Mouse (Mus musculus) G1E (cell line): Measurements from ENCODE around the gene Gatad2b. TPM values are rescaled to one million over a fixed set of nuclear protein-coding genes. Genes with fewer than 3 reads are reported as not detected.

Experiments
- ATAC-seq: 2 replicates; pipeline ENCODE4 v1.8.0; 2016; ENCODE audit warnings: mild to moderate bottlenecking; ENCODE audit not compliant: insufficient number of reproducible peaks, poor library complexity, low FRiP score, severe bottlenecking; ENCODE audit errors: extremely low read depth
- DNase-seq: peaks from one replicate; pipeline ENCODE4 v3.0.0; 2012; ENCODE audit warnings: low spot score
- H3K27me3 ChIP-seq: 2 replicates; pipeline ENCODE4 v1.6.1; 2012; ENCODE audit warnings: mild to moderate bottlenecking, low read length, inconsistent platforms; ENCODE audit not compliant: insufficient read depth
- H3K36me3 ChIP-seq: replicated peaks from 2 replicates; pipeline ENCODE3; 2012; ENCODE audit warnings: mild to moderate bottlenecking, inconsistent platforms
- H3K4me1 ChIP-seq: 2 replicates; pipeline ENCODE4 v1.6.1; 2012; ENCODE audit warnings: low read depth, low read length, inconsistent platforms, mixed read lengths; ENCODE audit not compliant: insufficient read depth
- H3K4me3 ChIP-seq: 2 replicates; pipeline ENCODE4 v1.5.1; 2012; ENCODE audit warnings: low read depth, mild to moderate bottlenecking, inconsistent platforms, low read length, moderate library complexity, mixed read lengths
- H3K9me3 ChIP-seq: replicated peaks from 2 replicates; pipeline ENCODE4 v1.6.1; 2012; ENCODE audit warnings: inconsistent platforms
- CTCF ChIP-seq: IDR thresholded peaks from 2 replicates; pipeline ENCODE4 v1.5.1; 2012; ENCODE audit warnings: low read depth, low read length, inconsistent platforms, mixed read lengths
- GATA1 ChIP-seq: IDR thresholded peaks from 2 replicates; pipeline ENCODE4 v1.6.1; 2012; ENCODE audit warnings: borderline replicate concordance, low read length, inconsistent platforms, mixed read lengths
- GATA2 ChIP-seq: IDR thresholded peaks from 2 replicates; pipeline ENCODE4 v1.6.1; 2012; ENCODE audit warnings: low read depth, low read length, inconsistent platforms, borderline replicate concordance
- POLR2AphosphoS5 ChIP-seq: IDR thresholded peaks from 2 replicates; pipeline ENCODE4 v1.6.1; 2012; ENCODE audit warnings: low read depth, low read length, inconsistent platforms; ENCODE audit not compliant: insufficient replicate concordance
- TAL1 ChIP-seq: conservative IDR thresholded peaks from 2 replicates; pipeline ENCODE4 v1.6.1; 2012; ENCODE audit warnings: low read depth, low read length, inconsistent platforms, mixed read lengths
- polyA plus RNA-seq: library from polyadenylated mRNA; stranded (reverse); fragments of >175 nt; gene quantifications from 2 replicates; pipeline ENCODE4 v1.2.3, GENCODE M21; 2012
- total RNA-seq, 2 experiments: library from RNA; stranded (forward) in 1 of 2; stranded (reverse) in 1 of 2; fragments of 200-1000 nt in 1 of 2; fragments of >200 nt in 1 of 2; fragmentation: Nextera tagmentation in 1 of 2; gene quantifications; 2 replicates each; pipeline ENCODE4 v1.2.3; 2014 to 2017

The Gatad2b gene
- total and polyA plus RNA-seq, 3 experiments, result 6.8 to 176 (median 19.1) TPM

DNA sequence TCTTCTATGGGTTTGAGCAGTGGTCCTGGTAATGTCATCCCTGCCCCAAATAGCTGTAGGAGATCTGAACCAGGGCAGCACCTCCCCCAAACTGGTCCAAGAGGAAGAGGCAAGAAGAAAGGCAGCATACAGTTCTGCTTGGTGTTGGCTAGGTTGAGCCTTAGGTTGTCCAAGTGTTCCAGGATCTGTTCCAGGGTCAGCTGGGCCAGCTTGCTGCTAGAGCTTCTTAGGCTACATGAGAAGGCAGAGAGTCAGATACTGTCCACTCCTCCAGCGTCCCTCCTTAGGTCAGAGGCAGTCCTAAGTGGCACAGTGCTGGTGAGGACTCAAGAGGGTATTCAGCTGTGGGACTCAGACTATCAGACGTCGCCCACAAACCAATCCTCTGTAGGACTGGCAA lies 99.7 kb downstream of the Gatad2b start:
- TF ChIP-seq GATA2, result no peak
- no peak for TF ChIP-seq CTCF
- TF ChIP-seq POLR2AphosphoS5, result no peak
- no peak for TF ChIP-seq GATA1
- TF ChIP-seq TAL1, result no peak
- ATAC-seq (no peak), DNase-seq (no peak)
- Histone ChIP-seq H3K36me3 (peaks cover 99% of the 10 kb centered on the region), H3K27me3 (no peaks in the 10 kb centered on the region), H3K9me3 (no peaks in the 10 kb centered on the region; the same call in 1 of the 2 replicates), H3K4me3 (no peak overlapping the region), H3K4me1 (peaks cover 13% of the 10 kb centered on the region)

DNA sequence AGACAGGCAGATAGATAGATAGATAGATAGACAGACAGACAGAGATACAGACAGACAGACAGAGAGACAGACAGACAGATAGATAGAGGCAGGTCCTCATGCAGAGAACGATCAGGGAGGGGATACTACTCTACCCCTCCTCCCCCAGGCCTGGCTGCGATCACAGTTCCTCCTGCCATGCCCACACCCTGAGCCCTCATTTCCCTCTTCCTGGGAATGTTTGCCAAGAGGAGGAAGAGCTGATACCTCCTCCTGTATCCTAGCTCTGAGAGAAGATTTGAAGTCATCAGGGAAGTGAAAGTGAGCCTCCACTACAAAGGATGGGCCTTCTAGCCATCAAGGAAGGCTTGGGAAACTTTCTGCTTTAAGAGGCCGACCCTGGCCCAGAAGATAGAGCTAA lies 102.7 kb downstream of the Gatad2b start:
- no peaks in the 10 kb centered on the region for H3K9me3 ChIP-seq
- DNase-seq, result no peak
- H3K36me3 ChIP-seq, result peaks cover 94% of the 10 kb centered on the region
- no peak for TF ChIP-seq GATA1
- TF ChIP-seq POLR2AphosphoS5, result no peak
- H3K4me3 ChIP-seq, result no peak overlapping the region
- ATAC-seq, result no peak
- H3K4me1 ChIP-seq, result no peaks in the 10 kb centered on the region
- no peaks in the 10 kb centered on the region for H3K27me3 ChIP-seq

DNA sequence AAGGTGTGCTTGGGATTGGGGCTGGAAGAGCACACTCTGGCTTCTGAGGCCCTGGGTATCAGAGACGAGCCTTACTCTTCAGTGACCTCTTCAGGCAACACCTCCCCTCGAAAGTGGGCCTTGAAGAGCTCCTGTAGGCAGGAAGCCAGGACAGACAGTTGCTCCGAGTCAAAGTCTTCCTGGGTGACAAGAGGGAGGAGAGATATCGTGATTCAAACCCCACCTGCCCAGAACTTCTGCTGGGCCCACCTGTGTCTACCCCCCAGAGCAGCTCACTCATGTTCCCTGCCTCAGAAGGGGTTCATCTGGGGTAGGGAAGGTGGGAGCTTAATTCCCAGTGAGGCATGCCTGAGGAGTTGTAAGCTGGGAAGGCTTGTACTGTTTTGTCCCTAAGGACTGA lies 108.0 kb downstream of the Gatad2b start:
- no peak for DNase-seq
- Histone ChIP-seq H3K4me3 (no peak overlapping the region), H3K4me1 (no peaks in the 10 kb centered on the region), H3K9me3 (no peaks in the 10 kb centered on the region), H3K27me3 (no peaks in the 10 kb centered on the region), H3K36me3 (peaks cover 94% of the 10 kb centered on the region)
- no peak for TF ChIP-seq GATA2
- TF ChIP-seq TAL1, result no peak
- TF ChIP-seq POLR2AphosphoS5, result no peak
- TF ChIP-seq GATA1, result no peak
- no peak for TF ChIP-seq CTCF
- ATAC-seq, result no peak

DNA sequence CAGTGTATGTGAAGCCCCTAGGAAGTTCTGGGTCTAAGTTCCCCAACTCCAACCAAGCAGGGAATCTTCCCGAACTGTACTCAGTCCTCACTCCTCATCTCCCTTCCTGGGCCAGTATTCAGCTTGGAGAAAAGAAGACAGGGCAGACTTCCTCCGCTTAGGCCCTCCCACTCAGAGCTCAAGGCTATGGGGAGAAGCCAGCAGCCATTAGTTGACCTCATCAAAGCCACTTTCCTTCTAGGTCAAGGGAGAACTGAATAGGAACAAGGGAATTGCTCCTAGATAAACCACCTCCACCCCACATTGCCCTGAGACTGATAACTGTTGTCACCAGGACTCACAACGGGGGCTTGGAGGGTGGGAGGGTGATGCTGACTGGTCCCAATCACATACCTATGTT lies 111.1 kb downstream of the Gatad2b start:
- no peak for ATAC-seq

DNA sequence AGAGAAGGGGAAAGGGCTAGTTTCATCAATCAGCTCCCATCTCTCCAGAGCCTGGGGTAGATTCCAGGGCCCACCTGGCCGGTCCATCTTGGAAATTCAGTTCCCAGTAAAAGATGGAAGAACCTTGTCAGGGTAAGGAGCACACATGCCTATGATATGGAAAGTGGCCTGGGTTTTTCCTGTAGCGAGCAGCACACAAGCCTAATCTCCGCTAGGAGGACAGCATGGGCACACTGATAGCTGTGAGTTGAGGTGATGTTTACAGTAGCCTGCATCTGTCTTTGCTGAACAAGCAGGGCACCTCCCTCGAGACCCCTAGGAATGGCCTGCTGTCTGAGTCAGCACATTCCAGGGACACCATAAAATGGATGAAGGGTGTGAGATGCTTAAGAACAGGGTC lies 111.6 kb downstream of the Gatad2b start:
- no peak for DNase-seq
- no peak overlapping the region for H3K4me3 ChIP-seq
- H3K27me3 ChIP-seq, result no peaks in the 10 kb centered on the region
- TF ChIP-seq CTCF (no peak), POLR2AphosphoS5 (no peak), TAL1 (no peak), GATA2 (no peak), GATA1 (no peak)
- ATAC-seq, result no peak
- no peaks in the 10 kb centered on the region for H3K4me1 ChIP-seq
- peaks cover 100% of the 10 kb centered on the region for H3K36me3 ChIP-seq
- no peaks in the 10 kb centered on the region for H3K9me3 ChIP-seq

More for the DNA sequence above, 111.1 kb downstream of the Gatad2b start:
- Histone ChIP-seq H3K36me3 (peaks cover 100% of the 10 kb centered on the region), H3K9me3 (no peaks in the 10 kb centered on the region), H3K4me1 (no peaks in the 10 kb centered on the region), H3K4me3 (no peak overlapping the region), H3K27me3 (no peaks in the 10 kb centered on the region)
- no peak for DNase-seq
- TF ChIP-seq CTCF (no peak), GATA1 (no peak), TAL1 (no peak), GATA2 (no peak), POLR2AphosphoS5 (no peak)

DNA sequence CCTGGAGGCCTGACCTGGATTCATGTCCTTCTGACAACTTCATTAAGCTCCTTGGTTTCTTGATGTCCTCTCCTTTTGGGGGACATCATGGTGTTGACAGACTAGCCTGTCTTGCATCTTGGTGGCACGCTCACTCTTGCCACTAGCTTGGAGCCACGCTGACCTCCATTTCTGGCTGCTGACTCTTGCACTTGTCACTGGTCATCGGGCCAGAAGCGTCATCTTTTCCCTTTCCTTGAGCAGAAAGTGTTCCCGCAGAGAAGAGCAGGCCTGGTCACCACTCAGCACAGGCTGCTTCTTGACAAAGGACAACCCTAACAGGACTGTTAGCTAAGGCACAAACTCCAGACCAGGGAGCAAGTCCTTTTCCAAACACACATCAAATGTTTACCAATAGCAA lies 113.4 kb downstream of the Gatad2b start:
- Histone ChIP-seq H3K4me1 (no peaks in the 10 kb centered on the region), H3K4me3 (no peak overlapping the region), H3K36me3 (peaks cover 100% of the 10 kb centered on the region), H3K9me3 (no peaks in the 10 kb centered on the region), H3K27me3 (no peaks in the 10 kb centered on the region)
- TF ChIP-seq GATA1 (no peak), GATA2 (no peak), TAL1 (no peak), CTCF (no peak), POLR2AphosphoS5 (no peak)
- ATAC-seq, result no peak
- DNase-seq, result no peak

DNA sequence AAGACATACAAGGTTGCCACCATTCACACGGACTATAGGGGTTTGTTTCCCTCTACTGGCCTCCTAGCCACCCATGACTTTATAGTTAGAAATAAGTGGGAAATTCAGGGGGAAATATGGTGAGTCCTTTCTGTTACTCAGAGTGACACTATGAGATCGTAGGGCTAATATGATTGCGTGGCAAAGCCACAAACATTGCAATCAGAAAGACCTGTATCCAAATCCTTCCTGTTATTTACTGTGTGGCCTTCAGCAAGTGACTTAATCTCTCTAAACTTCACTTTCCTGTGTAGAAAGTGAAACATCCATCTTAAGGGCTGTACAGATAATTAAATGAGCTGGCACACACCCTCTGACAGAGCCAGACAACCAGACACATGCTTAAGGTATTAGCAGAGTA lies 115.7 kb downstream of the Gatad2b start:
- no peak for TF ChIP-seq CTCF
- TF ChIP-seq GATA1, result no peak
- no peak for TF ChIP-seq POLR2AphosphoS5
- TF ChIP-seq GATA2, result no peak
- no peak for TF ChIP-seq TAL1
- Histone ChIP-seq H3K9me3 (no peaks in the 10 kb centered on the region), H3K27me3 (no peaks in the 10 kb centered on the region), H3K36me3 (peaks cover 100% of the 10 kb centered on the region), H3K4me3 (no peak overlapping the region), H3K4me1 (peaks cover 6% of the 10 kb centered on the region)
- DNase-seq, result no peak
- no peak for ATAC-seq
